Mouse (Mus musculus) T-helper 2 cell (primary cell): ENCODE measurements around the gene Gpnmb.

Source experiments
- in situ Hi-C: fragments of 300-600 bp; cut with MboI, MseI; formaldehyde crosslinking; loops from one replicate; pipeline ENCODE4 v1.15.1; 2025; ENCODE audit warnings: high pct_unique_total_duplicates

The Gpnmb gene

DNA sequence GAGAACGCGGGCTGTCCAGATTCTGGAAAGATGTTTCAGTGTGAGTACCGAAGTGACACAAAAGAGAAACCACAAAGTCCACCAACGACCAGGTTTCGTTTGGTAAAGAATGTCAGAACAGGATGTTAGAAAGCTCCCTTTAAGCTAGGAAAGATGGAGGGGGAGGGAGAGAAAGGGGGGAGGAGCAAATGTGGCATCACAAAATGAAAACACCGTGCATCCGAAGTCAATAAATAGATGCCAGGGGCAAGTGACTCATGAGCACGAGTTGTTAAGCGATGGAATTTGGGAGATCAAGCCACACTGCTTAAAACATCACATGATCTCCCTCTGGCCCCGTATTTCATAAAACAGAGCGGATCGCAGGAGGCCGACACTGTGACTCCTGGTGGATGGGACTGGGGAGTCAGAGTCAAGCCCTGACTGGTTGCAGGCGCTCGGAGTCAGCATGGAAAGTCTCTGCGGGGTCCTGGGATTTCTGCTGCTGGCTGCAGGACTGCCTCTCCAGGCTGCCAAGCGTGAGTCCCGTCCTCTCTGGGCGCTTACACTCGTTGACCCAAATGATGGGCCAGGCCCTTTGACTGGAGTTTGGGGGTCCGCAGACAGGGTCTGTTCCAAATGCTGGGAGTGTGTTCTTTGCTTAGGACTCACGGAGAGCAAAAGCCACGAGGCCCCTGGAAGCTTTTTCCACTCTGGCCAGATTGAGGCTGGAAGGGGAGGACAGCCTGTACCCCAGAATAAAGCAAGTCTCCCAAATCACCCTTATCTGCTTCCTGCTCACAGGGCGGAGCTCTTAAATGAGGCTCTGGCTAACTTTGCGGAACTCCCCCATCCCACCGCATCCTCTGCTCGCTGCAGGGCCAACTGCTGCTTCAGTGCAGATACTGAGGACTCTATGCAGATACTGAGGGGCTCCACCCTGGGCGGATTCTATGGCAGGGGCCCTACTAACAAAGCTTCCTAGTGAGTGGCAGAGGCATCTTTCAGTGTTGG, at the start of gene Gpnmb:
Gene Gpnmb, plus strand, starts transcription at position 272 of the 993 bp plus-strand sequence.
- in situ Hi-C loops = no loop called here

DNA sequence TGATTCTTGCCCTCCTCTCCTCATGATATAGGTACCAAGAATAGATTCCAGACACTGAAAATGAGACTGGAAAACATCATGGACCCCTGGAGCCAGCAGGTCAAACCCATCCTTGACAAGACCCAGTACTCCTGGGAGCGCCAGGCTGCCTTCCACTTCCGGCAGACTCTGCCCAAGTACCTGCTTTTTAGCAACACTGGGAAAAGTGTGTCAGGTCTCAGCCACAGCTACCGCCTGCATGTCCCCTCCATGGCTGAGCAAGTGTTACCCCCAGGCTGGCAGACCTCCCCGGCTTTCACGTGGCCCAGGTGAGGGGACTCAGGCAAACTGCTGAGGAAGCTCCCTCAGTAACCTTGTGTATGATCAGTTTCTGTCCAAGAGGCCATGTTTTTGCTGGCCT, 46.4 kb upstream of the Gpnmb start:
- in situ Hi-C loops = no loop called here

DNA sequence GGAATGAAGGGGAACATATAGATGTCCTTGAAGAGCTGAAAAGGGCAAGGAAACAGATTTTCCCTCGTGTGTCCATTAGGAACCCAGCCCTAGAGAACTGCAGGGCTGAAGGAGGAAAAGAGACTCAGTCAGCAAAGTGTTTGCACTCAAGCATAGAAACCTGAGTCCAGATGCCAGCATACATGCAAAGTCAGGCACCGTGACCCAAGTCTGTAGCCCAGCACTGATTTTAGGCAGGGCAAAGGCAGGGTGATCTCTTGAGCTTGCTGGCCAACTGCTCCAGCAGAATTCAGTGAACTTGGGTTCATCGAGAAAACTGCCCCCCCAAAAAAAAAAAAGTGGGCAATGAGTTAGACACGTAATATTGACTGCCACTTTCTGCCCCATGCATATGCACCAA, 44.4 kb upstream of the Gpnmb start:
- in situ Hi-C loops = no loop called here

DNA sequence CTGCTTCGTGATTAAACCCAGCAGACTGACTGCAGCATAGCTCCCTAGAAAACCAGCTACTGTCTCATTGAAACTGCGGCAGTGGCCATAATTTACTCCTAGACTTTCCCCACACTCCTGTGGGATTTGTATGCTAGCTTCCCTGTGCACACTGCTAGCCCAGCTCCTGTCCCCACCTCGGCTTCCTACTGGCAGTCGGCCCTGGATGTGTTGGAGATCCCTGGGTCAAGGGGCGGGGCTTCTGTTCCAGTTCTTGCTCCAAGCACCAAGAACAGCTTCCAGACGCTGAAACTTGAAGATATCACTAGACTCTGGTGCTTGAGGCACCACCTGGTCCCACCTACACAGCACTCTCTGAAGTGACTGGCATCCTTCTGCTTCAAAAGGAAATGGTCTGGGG, 38.2 kb upstream of the Gpnmb start:
- in situ Hi-C loops = no loop called here

DNA sequence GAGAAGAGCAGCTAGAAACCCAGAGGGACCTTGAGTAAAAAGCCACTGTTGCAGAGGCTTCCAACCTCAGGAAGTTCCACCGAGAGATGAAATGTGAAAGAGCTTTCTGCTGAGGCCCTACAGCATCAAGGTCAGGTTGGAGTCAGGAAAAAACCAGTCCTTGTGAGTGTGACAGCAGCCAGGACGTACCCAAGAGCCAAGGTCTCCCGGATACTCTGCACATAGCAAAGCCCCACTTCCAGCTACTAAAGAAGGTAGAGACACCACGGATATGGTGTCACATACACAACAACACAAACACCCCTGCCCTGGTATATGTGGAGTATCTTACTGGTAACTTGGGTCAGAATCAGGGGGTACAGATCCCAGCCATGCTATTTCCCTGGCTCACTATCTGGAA, 37.5 kb upstream of the Gpnmb start:
- in situ Hi-C loops = no loop called here

DNA sequence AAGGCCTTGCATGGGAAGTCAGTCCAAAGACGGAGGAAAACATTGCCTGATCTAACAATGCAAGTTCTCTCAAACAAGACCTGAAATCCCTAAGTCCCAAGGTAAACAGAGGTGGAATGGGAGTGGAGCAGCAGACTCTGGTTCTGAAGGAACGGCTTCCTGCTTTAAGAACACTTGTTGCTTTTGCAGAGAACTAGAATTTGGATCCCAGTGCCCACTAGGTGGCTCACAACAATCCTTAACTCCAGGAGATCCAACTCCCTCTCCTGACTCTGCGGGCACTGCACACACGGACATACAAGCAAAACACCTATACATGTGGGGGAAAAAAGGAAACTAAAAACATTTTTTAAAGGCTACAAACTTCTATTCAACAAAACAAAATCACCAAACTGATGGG, 33.0 kb upstream of the Gpnmb start:
- in situ Hi-C loops = no loop called here

DNA sequence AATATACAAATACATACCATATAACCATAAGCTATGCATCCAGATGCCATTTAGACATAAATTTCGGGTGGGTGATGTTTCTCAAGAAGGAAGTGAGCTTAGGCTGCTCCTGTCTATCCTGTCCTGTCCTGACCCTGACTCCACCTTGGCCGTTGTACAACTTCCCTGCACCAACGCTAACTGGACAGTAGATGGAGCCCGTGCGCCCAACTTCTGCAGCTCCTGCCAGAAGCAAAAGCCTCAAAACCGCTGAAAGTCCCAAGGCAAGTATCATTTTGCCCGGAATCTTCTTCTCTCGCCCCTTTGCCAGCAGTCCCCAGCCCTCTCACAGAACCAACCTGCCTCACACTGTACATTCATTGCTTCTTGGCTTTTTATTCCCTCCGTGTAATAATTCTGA, 28.4 kb upstream of the Gpnmb start:
- in situ Hi-C loops = no loop called here

DNA sequence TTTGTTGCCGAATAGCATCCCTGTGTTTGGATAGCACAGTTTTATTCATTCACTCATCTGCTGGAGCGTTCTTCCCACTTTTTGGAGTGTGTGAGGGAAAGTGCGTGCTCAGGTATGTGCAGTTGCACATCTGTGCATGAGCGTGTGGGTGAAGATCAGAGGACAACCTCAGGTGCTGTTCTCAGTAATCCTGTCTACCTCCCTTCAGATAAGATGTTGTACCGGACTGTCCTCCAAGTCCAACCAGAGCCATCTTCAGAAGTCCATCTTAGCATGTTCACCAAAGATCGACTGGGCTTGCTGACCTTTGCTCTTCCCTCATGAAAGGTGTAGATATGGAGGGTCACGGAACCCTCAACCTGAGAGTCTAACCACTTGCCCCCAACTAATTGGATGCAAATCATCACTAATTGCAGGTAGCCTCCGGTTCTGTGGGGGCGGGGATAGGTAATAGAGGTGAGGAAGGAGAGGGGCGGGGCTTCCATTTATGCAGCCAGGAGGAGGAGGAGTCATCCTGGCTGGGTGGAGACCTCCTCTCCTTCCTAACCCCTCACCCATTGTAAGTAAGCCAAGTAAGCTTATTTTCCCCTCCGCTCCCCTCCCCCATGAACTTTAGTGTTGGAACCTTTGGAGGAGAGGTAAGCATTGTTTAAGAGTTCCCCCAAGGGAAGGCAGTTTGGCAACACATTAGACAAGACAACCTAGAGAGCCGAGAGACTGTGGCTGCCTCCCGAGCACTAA, 27.8 kb upstream of the Gpnmb start:
- in situ Hi-C loops = no loop called here

DNA sequence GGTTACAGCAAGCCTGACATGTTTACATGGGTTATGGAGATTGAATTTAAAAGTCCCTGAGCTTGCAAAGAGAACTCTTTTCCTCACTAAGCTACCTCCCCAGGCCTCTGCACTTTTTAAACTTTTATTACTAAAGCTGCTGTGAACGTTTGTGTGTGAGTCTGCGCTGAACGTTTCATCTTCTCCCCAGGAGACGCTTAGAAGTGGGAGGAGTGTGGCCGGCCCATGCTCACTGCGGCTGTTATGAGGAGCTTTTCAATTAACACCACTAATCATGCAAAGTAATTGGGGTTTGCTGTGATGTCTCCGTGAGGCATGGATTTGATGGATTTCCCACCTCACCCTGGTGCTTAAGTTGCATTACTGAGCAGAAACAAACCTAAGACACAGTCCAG, 27.2 kb upstream of the Gpnmb start:
- in situ Hi-C loops = no loop called here

DNA sequence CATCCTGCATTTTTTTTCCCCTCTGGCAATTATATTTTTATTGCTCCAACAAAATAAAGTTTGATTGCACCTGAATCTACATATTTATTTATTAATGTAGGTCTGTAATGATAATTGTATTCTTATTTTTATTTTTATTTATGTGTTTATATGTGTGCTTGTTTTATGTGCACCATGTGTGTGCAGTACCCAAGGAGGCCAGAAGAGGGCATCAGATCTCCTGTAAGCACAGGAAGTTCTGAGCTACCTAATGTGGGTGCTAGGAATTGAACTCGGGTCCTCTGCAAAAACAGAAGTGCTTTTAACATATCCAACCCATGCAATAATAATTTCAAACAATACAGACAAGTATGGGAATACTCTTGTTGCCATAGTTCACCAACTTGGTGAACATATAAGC, 26.7 kb upstream of the Gpnmb start:
- in situ Hi-C loops = no loop called here

DNA sequence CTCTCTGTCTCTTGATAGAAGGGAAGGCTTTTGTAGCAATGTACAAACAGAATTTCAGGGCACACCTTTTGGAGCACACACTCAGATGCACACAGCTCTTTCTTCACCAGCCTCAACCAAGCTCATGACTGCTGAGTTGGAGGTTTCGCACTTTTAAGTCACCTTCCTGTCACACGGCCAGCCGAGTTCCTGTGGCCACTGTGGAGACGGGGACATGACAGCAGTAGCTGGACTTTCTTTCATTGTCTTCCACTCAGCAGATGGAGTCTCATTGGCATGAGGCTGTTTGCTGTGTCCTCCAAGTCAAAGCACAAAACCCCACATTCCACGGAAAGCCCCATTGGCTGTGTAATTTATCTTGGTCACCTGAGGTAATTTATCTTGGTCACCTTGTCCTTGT, 25.2 kb upstream of the Gpnmb start:
- in situ Hi-C loops = no loop called here

DNA sequence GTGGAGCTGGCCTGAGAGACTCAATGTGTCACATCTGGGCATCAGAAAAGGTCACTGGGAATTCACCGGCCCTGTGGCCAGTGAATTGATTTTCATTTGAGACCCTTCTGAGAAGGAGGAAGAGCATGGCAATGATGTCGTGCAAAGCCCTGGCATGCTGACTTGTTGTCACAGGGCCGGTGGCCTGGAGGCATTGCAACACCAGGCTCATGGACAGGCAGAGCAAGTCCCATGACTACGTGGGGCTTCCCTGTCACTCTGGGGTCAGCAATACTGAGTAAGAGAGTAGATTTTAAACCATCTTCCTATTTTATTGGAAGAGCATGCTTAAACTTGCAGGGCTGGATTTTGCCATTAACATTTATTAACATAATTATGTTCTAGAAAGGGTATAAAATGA, 23.3 kb upstream of the Gpnmb start:
- in situ Hi-C loops = no loop called here

DNA sequence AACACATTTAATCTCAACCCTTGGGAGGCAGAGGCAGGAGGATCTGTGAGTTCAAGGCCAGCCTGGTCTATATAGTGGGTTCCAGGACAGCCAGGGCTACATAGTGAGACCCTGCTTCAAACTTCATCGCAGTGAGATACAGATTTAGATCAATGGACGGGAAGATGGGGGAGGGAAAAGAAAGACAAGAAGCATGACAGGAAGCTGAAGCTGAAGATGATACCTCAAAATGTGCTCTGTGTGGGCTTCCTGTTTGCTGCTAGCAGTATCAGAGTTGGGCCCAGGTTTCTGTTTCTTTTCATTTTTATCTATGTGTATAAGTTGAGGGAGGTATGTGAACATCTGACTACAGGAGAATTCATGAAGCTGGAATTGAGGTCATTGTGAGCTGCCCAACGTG, 22.9 kb upstream of the Gpnmb start:
- in situ Hi-C loops = no loop called here

DNA sequence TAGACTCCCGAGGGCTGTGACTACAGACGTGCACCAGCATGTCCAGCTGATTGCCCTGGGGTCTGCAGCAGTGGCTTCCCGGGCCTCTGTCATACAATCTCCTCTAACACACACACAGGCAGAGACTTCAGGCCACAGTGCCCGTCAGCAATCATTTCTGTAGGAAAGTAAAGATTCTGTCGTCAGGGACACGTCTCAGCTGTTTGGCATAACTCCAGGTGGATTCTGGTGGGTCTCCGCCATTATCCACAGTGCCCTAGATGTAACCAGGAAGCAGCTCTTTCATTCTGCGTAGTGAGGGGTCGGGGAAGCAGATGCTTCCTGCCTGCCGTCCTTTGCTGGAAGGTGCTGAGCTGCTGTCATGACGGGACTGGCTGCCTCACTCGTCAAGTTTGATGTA, 19.2 kb upstream of the Gpnmb start:
- in situ Hi-C loops = no loop called here

DNA sequence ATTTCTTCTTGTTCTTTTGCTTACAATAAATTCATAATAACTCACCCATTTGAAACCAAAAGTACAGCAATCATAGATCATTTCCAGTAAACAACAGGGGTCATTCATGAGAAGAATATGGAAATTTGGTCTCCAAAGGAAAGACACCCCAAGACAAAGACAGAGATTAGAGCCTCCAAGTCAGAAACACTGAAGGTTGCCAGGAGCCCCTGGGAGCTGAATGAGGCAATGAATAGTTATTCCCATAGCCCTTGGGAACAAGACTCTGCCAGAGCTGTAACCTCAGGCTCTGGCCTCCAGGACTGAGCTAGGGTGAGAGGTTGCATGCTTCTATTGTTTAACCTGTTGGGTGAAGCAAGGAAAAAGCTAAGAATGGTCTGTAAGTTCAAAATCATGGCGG, 17.0 kb upstream of the Gpnmb start:
- in situ Hi-C loops = no loop called here

DNA sequence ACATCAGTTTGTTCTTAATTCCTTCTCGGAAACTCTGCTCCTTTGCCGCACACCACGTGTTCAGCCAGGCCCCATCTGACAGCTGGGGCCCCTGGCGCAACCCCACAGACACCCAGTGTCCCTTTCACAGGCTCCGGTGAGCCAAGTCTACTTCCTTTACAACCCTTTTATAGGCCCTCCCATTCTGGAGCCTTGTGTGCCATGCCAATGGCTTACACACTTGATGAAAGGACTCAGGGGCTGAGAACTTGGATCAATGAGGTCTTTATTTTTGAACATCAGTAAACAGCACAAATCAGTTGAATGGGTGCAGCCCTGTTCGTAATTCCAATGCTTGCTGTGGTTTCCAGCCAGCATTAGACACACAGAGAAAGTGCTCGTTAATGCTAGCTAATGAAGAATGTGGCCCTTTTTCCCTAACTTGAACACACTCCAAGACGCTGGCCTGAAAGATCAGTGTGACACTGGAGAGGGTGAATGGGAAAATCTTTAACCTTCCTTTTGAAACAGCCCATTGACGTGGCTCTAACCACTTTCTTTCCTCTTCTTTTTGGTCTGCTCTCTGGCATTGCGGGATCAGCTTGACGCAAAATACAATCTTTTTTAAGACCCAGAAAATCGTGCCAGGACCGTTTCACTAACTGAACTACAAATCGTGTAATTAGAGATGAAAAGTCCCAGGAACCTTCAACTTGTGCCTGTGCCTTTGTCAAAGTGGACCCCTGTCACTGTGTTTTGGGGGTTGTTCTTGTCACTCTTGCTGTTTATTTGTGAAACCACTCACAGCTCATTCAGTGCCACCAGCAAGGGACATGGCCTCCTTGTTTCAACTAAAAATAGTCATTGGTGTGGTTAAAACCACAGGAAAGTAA, 15.0 kb upstream of the Gpnmb start:
- in situ Hi-C loops = no loop called here

DNA sequence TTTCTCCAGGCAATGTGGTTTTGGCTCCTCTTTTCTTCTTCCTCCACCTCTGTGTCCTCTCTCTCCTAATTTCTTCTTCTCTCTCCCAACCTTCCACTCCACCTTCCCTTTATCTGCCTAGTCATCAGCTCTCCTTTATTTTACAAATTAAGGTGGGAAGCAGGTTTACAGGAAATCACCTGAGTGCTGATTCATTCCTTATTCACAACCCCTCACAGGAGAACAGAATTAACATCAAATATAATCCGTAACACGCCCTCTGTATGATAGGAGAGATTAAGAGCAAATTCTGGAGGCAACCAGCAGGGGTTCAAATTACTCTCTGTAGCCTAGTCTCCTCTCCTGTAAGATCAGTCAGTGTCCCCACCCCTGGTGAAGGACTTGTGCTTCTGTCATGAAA, 14.0 kb upstream of the Gpnmb start:
- in situ Hi-C loops = no loop called here

DNA sequence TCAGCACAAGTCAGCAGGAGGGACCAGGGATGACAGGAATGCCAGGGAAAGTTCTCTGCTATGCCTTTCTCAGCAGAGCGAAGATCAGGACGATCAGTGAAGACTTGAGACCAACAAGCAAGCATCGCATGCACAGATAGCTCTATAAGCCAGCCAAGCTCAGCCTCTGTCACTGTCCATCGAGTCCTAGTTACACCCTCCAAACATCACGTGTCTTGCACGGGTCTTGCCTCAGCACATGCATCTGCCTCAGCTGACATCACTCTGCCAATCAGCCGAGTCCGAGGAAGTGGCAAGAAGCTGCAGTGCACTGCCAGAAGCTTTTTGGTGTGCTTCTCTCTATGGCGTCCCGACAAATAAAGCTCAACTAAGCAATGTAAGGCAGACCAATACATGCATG, 13.0 kb upstream of the Gpnmb start:
- in situ Hi-C loops = no loop called here

DNA sequence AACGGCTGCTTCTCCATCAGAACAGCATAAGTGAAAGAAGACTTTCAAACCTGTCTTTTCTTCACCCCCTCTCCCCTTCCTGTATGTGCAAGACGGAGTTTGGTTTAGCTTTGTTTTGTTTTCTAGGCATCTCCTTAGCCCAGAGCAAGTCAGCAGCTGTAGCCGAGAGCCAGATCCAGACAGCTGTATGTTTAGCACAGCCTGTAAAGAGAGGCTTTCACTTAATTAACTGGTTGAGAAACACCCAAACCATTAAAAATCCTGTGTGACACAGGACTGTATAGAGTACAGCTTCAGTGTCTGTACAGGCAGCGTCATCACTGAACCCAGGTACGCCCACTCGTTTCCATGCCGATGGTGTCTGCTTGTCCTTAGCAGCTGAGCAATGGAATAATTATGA, 11.1 kb upstream of the Gpnmb start:
- in situ Hi-C loops = no loop called here

DNA sequence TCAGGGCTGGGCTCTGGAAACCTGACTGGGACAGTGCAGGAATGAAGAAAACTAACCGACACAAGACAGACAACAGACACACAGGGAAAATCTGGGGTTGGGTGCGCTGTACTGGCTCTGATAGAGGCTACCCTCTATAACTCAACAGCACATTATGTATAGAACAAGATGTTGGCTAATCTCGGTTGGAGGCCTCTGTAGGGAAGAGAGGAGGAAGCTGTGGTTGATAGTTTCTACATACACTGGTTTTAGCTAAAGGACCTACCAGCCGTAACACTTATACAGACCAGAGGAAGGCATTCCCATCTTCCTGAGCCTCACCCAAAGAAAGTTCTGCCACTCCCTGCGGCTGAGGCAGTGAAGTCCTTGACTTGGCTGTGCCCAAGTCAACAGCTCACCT, 9.8 kb upstream of the Gpnmb start:
- in situ Hi-C loops = no loop called here

DNA sequence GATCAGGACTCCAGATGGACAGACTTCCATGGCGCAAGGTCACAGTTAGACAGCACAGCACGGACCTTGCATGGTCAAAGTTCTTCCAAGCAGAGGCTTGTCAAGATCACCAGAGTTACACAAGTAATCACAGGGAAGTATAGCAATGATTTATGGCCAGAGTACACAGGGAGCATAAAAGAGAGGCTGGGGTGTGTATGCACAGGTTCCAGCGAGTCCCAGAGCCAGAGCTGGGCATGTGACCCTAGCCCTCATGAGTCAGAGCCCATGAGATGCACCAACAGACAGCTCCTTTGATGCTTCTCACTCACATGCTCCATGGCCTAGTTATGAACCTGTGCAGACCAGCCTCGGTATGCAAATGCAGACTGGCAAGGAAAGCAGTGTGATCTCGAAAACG, 8.3 kb upstream of the Gpnmb start:
- in situ Hi-C loops = no loop called here

DNA sequence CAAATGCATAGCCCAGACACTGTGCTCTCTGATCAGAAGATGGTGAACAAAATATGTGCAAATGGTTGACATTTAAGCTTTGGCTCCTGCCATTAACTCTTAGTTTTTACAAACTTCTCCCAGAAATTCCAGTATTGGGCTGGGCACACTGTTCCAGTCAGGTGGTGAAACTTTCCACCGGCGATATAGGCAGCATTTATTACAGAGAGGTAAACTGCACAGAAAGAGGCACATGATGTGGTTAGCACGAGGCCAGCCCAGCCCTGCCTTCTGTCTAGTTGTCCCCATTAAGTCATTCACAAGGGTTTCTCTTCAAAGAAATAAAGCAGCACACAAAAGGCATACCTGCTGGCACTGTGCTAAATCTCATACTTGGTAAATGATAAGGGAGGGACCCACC, 7.6 kb upstream of the Gpnmb start:
- in situ Hi-C loops = no loop called here
